Mouse (Mus musculus): ENCODE data around the gene Pde12.

Gene Pde12

DNA sequence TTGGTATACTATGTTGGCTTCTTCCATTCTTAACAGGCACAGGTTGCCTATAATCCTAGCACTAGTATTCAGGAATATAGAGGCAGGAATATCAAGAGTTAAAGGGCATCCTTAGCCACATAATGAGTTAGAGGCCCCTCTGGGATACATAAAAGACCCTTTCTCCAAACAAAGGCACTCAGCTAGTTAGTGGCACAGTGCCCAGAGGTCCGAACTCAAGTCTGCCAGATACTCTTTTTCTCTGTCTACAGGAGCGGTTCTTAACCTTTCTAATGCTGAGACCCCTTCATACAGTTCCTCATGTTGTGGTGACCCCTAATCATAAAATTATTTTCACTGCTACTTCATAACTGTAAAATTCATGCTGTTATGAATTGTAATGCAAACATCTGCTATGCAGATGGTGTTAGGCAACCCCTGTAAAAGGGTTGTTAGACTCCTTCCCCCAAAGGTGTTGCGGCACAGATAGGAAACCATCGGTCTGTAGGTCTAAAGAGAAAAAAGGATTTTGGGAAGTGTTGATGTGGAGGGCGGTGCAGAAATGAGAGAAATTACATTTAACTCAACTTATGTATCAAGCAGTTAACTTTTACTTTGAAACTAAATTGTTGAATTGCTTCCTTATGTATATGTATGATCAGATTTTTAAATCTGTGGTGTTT is 23.6 kb downstream of the Pde12 start:
- no peak for ATAC-seq (ENCODE audit: insufficient number of reproducible peaks, low FRiP score, low TSS enrichment)

DNA sequence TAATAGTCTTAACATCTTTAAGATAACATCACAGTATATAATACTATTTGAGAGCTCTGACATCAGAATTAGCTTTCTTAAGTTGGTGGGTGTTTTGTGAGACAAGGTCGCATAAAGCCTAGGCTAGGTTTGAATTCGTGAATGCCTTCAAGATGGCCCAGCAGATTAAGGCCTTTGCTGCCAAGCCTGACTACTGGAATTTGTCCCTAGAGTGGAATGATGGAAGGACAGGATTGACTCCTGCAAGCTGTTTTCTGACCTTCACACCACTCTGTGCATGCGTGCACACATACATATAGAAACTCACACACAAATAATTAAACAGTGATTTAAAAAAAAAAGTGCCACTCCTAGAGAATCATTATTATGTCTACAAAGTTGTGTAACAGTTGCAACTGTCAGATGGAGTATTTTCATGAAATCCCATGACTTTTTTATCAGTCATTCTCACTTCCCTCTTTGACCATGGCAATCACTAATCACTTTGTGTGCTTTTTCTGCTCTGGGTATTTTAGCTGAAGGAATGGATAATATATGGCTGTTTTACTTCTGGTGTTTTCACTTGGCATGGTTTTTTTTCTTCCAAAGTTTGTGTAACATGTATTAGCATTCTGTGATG is 26.6 kb downstream of the Pde12 start:
- ATAC-seq (ENCODE audit: insufficient number of reproducible peaks, low FRiP score, low TSS enrichment), result no peak

DNA sequence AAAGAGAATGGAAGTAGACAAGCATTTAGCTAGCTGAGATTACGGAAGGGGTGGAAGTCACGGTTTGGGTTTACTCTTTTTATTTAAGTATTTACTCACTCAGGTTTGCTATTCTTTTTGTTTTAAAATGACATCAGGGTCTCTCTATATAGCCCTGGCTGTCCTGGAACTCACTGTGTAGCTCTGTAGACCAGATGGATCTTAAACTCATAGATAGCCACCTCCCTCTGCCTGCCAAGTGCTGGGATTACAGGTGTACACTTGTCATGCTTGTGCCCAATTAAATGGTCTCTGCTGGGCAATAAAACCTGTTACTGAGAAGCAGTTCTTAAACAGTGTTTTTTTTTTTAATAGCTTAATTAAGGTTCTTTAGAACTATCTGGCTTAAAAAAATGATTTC is 29.7 kb downstream of the Pde12 start:
- no peak for ATAC-seq (ENCODE audit: insufficient number of reproducible peaks, low FRiP score, low TSS enrichment)

DNA sequence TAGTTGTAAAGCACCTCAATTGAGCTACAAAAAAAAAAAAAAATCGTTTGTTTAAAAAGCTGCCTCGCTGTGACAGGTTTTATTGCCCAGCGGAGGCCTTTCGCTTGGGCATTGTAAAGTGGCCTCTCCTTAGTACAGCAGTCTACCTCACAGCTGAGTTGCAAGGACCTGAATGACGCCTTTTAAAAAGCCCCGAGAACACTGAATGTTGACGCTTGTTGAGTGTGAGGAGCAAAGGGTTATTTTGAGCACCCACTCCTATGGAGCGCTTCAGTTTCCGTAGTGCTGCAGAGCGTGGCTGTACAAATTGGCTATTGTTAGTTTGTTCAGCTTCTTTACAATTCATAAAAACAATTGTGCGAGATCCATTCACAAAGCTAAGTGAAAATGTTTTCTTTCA is 30.4 kb downstream of the Pde12 start:
- ATAC-seq (ENCODE audit: insufficient number of reproducible peaks, low FRiP score, low TSS enrichment), result no peak

DNA sequence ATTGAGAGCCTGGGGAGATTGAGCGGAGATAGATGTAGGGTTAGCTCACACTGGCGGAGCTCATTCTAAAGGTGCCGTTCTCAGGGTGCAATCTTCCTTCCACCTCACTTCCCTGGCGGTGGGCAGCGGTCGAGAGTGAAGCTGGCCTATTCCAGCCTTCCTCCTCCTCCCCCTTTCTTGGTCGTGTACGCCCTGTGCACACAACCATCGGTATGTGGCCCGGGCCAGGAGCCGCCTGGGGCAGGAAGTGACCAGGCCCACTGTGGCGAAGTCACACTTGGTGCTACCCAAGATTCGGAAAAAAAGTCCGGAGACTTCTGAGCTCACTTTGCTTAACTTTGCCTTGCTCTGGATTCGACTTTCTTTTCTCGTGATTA is 31.0 kb downstream of the Pde12 start:
- ATAC-seq (ENCODE audit: insufficient number of reproducible peaks, low FRiP score, low TSS enrichment), result no peak

DNA sequence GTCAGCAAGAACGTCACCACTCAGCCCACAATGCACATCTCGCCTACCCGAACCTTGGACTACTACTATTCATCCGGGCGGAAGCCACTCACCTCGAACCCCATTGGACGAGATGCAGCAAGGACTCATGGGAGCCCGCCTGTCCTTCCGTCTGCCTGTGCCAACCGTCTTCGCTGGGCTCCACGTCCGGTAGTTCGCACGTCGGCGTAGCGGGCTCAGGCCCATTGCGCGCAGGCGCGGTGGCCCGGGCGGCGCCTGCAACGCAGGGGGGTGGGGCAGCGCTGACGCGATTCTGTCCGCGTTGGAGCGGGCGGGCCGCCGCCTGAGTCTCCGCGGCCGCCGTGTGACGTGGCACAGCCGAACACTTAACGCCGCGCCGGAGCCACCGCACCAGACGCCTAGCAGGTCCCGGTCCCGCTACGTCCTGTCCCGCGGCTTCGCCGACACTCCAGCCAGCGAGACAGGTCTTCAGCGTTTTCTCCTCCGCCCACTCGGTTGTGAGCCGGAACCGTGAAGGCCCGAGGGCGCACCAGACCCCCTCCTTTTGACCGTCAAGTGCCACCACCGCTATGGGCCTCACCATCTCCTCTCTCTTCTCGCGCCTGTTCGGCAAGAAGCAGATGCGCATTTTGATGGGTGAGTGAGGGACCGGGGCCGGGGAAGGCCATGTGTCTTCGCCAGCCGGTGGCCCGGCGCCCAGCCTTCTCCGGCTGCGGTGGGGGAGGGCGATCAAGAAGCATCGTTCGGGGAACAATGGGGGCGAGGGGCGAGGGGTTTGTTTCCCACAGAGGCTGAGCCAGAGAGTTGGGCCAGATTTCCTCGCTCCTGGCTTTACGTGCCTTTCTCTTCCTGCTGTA is 31.6 kb downstream of the Pde12 start, which contains the start of gene Arf4:
Arf4 (plus strand) TSS at position 224 of the 857 bp plus-strand sequence.
- ATAC-seq (ENCODE audit: insufficient number of reproducible peaks, low FRiP score, low TSS enrichment), result peak; percentile 99

DNA sequence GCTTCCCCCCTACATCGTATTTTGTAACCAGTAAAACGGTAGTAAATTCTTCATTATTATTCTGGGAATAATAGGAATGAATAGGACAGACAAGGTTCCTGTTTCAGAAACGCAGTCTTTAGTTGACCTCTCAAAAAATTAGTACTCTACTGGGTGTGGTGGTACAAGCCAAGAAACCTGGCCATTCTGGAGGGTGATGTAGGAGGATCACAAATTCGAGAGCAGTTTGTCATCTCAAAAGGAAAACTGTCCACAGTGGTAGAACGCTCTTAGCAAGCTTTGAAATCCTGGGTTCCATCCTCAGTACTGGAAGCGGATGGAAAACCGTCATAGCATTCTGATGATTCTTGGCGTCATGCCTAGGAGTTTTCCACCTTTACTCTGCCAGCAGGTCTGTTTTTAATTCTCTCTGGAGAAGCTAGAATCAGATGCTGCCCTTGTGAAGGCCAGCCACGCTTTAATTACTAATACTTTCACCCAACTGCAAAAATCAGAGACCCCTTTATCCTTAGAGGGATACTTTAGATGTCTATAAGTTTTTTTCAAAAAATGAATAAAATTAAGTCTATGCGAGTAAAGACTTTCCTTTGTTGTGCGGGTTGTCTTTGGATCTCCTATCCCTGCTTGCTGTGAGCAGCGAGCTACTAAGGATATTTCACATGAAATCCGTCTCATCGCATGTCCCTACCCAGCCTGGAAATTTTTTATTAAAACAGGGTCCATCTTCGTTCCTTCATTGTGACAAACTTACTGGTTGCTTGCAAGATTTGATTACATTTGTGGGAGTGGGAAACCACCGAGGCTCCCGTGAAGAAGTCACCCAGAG is 32.4 kb downstream of the Pde12 start:
- ATAC-seq (ENCODE audit: insufficient number of reproducible peaks, low FRiP score, low TSS enrichment), result no peak

DNA sequence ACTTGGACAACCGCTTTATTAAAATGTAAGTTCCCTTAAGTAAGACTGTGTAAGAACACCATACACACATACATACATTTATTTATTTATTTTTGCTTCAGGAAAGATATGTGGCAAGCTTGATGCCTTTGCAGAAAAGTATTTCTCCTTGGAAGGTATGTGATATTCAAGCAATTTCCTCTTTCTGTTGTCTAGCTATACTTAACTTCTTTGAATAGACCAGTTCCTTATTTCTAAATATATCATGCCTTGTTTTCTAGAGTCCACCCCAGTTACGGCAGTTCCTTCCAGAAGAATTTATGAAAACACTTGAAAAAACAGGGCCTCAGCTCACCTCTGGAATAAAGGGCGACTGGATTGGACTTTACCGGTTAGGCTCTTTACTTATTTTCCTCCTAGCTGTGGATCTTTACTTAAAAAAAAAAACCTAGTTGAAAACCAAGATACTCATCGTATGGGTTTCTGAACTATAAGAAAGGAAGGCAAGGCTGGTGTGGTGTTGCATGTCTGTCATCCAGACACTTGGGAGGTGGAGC is 43.0 kb downstream of the Pde12 start:
- no peak for ATAC-seq (ENCODE audit: insufficient number of reproducible peaks, low FRiP score, low TSS enrichment)

DNA sequence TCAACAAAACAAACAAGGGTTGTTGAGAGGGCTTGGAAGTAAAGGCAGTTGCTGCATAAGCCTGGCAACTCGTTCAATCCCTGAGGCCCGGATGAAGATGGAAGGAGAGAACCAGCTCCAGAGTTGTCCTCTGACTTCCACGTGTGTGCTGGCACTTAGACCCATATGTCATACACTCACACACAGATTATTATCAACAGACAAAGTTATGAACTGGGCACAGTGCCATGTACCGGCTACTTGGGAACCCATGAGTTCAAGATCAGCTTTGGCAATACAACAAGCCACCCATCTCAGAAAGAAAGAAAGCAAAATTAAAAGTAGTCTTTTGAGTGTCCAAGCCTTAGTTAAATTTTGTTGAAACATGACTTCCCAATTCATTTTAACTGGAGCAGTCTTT is 44.4 kb downstream of the Pde12 start:
- no peak for ATAC-seq (ENCODE audit: insufficient number of reproducible peaks, low FRiP score, low TSS enrichment)

DNA sequence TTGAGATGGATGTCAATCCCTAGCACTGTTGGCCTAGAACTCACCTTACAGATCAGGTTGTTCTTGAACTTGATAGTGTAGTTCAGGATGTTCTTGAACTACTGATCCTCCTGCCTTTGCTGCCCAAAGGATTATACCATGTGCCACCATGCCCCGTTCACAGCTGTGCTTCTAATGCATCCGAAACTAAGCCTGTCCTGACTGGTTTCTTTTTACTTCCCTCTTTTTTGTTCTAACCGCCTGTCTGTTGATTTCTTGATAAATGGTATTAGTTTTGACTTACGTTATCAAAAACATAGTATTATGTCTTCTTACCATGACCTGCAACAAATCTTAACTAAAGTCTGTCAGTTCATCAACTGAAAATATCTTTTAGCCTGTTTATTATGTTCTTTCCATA is 59.0 kb downstream of the Pde12 start:
- no peak for ATAC-seq (ENCODE audit: insufficient number of reproducible peaks, low FRiP score, low TSS enrichment)
